Mouse (Mus musculus): ENCODE results near the gene Hoxd10. TPM values are rescaled to one million over a fixed set of nuclear protein-coding genes. Genes with fewer than 3 reads are reported as not detected.

Hoxd10 gene
- polyA plus RNA-seq, 1 experiment: not detected

DNA sequence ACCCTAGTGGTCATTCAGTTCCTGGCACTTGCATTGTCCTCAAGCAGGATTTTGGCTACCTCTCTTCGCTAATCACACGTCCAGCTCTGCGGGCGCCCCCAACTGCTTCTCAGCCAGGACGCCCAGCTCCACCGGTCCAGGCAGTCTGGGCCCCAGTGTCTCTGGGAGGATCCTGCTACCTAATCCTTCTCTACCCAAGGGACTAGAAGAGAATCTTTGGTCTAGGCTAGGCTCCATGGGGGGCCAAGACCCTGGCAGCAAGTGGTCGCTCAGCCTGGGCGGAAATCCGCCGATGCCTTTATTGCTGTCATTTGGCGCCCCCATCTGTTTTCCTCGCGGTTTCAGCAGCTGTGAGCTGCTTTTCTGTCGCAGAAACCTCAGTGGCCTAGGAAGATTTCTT, 30.0 kb upstream of the Hoxd10 start:
- 1% methylated on average over 14 of the region's 14 CpGs for WGBS
- H3K4me1 ChIP-seq (ENCODE audit: control insufficient read depth, insufficient read depth, low read length): no peaks in the 10 kb centered on the region
- TF ChIP-seq POLR2A (IDR thresholded peaks at IDR 0.05; ENCODE audit: insufficient read depth, low read depth, low read length) (no peak), CTCF (IDR thresholded peaks at IDR 0.05; ENCODE audit: insufficient read depth, low read depth, low read length) (peak; percentile 66)
- H3K4me3 ChIP-seq (ENCODE audit: insufficient read depth, low read depth, low read length): no peak overlapping the region
- no peak overlapping the region for H3K27ac ChIP-seq (ENCODE audit: insufficient read depth, low read depth, low read length)

DNA sequence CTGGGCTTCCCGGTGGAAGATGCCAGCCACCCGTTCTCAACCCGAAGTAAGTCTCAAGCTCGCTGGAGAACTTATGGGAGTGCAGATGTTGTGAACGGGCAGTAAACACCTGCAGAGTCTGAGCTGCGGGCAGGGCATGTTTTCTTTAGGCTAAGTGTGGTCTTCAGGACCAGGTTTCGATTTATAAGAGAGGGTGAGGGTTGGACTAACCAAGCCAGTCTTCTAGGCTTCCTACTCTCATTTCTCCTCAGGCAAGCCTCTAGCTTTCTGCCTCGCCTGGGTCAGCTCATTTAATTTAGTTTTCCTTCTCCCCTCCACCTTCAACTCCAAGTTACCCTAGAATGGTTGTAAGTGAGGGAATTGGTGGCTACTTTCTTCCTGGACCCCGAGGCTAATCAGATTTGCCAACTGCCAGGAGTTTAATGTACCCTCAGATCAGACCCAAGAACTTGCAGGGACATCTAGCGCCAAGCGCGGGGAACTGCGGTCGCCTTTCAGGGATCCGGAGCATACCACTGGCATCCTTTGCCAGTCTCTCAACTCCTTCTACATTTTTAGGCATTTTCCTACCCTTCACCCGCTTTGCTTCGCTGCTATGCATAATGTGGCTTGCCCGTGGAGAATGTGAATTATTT, 28.3 kb upstream of the Hoxd10 start:
- Histone ChIP-seq H3K4me3 (ENCODE audit: insufficient read depth, low read depth, low read length) (no peak overlapping the region), H3K4me1 (ENCODE audit: control insufficient read depth, insufficient read depth, low read length) (no peaks in the 10 kb centered on the region), H3K27ac (ENCODE audit: insufficient read depth, low read depth, low read length) (no peak overlapping the region)
- no peak for TF ChIP-seq POLR2A (IDR thresholded peaks at IDR 0.05; ENCODE audit: insufficient read depth, low read depth, low read length)
- peak; percentile 83 for TF ChIP-seq CTCF (IDR thresholded peaks at IDR 0.05; ENCODE audit: insufficient read depth, low read depth, low read length)
- 5% methylated on average over 18 of the region's 18 CpGs for WGBS

- Histone ChIP-seq H3K27ac (ENCODE audit: insufficient read depth, low read depth, low read length) (no peak overlapping the region), H3K4me3 (ENCODE audit: insufficient read depth, low read depth, low read length) (no peak overlapping the region), H3K4me1 (ENCODE audit: control insufficient read depth, insufficient read depth, low read length) (no peaks in the 10 kb centered on the region)
- 4% methylated on average over 7 of the region's 7 CpGs for WGBS
- no peak for TF ChIP-seq POLR2A (IDR thresholded peaks at IDR 0.05; ENCODE audit: insufficient read depth, low read depth, low read length)
- no peak for TF ChIP-seq CTCF (IDR thresholded peaks at IDR 0.05; ENCODE audit: insufficient read depth, low read depth, low read length)
These were observed 25.3 kb upstream of the Hoxd10 start for GRCm38 (mm10) chr2:74666411-74666810.

- Histone ChIP-seq H3K4me1 (ENCODE audit: control insufficient read depth, insufficient read depth, low read length) (no peaks in the 10 kb centered on the region), H3K4me3 (ENCODE audit: insufficient read depth, low read depth, low read length) (no peak overlapping the region), H3K27ac (ENCODE audit: insufficient read depth, low read depth, low read length) (no peak overlapping the region)
- TF ChIP-seq CTCF (IDR thresholded peaks at IDR 0.05; ENCODE audit: insufficient read depth, low read depth, low read length) (no peak), POLR2A (IDR thresholded peaks at IDR 0.05; ENCODE audit: insufficient read depth, low read depth, low read length) (no peak)
- WGBS: 4% methylated on average over 36 of the region's 36 CpGs
These were observed 24.4 kb upstream of the Hoxd10 start for GRCm38 (mm10) chr2:74667191-74667841.

DNA sequence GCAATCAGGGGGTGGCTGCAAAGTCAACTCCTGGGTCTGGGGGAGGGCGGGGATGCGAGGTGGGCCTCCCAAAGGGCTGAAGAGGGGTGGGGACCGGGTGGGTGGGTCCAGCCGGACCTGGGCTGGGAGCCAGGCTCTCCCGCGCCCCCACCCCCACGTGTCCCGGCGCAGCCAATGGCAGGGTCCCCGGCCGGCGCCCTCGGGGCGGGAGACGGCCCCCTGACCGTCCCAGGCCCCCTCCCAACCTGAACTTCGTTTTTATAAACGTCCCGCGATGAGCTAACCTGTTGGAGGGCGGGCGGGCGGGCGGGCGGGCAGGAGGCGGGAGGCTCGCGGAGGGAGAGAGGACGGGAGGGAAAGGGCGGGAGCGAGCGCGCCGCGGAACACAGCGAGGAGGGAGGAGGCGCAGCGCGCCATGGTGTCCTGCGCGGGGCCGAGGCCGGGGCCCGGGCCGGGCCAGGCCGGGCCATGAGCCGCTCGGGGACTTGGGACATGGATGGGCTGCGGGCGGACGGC, 23.8 kb upstream of the Hoxd10 start, which contains the start of gene Hoxd13:
Gene Hoxd13 (plus strand): TSS at position 469 of the 516 bp plus-strand sequence.
- no peak within 1 kb of the TSS; the same call in 1 of the 2 replicates for H3K4me3 ChIP-seq (ENCODE audit: insufficient read depth, low read depth, low read length)
- 2% methylated on average over 39 of the region's 51 CpGs for WGBS
- TF ChIP-seq POLR2A (IDR thresholded peaks at IDR 0.05; ENCODE audit: insufficient read depth, low read depth, low read length): no peak
- TF ChIP-seq CTCF (IDR thresholded peaks at IDR 0.05; ENCODE audit: insufficient read depth, low read depth, low read length): no peak
- no peak within 1 kb of the TSS for H3K27ac ChIP-seq (ENCODE audit: insufficient read depth, low read depth, low read length)
- peaks cover 4% of the 10 kb centered on the region for H3K4me1 ChIP-seq (ENCODE audit: control insufficient read depth, insufficient read depth, low read length)

DNA sequence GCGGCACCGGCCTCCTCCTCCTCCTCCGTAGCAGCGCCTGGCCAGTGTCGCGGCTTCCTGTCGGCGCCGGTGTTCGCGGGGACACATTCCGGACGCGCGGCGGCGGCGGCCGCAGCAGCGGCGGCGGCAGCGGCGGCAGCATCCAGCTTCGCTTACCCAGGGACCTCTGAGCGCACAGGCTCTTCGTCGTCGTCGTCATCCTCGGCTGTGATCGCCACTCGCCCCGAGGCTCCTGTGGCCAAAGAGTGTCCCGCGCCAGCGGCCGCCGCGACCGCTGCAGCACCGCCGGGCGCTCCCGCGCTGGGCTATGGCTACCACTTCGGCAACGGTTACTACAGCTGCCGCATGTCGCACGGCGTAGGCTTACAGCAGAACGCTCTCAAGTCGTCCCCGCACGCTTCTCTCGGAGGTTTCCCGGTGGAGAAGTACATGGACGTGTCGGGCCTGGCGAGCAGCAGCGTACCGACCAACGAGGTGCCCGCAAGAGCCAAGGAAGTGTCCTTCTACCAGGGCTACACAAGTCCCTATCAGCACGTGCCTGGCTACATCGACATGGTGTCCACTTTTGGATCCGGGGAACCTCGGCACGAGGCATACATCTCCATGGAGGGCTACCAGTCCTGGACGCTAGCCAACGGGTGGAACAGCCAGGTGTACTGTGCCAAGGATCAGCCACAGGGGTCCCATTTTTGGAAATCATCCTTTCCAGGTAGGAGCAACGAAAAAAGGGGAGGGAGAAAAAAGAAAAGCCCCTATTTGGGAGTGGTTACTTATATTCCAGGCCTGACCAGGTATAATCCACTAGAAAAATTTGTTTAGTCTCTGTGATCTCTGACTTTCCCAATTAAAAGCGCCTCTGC, 23.1 kb upstream of the Hoxd10 start:
- no peak overlapping the region; the same call in 1 of the 2 replicates for H3K4me3 ChIP-seq (ENCODE audit: insufficient read depth, low read depth, low read length)
- 1% methylated on average over 74 of the region's 74 CpGs for WGBS
- H3K27ac ChIP-seq (ENCODE audit: insufficient read depth, low read depth, low read length): no peak overlapping the region
- TF ChIP-seq POLR2A (IDR thresholded peaks at IDR 0.05; ENCODE audit: insufficient read depth, low read depth, low read length) (no peak), CTCF (IDR thresholded peaks at IDR 0.05; ENCODE audit: insufficient read depth, low read depth, low read length) (no peak)
- H3K4me1 ChIP-seq (ENCODE audit: control insufficient read depth, insufficient read depth, low read length): peaks cover 5% of the 10 kb centered on the region

- WGBS: 1% methylated on average over 3 of the region's 3 CpGs
- Histone ChIP-seq H3K4me3 (ENCODE audit: insufficient read depth, low read depth, low read length) (no peak overlapping the region), H3K27ac (ENCODE audit: insufficient read depth, low read depth, low read length) (no peak overlapping the region), H3K4me1 (ENCODE audit: control insufficient read depth, insufficient read depth, low read length) (peaks cover 5% of the 10 kb centered on the region)
- TF ChIP-seq CTCF (IDR thresholded peaks at IDR 0.05; ENCODE audit: insufficient read depth, low read depth, low read length) (no peak), POLR2A (IDR thresholded peaks at IDR 0.05; ENCODE audit: insufficient read depth, low read depth, low read length) (no peak)
These were observed 22.5 kb upstream of the Hoxd10 start for GRCm38 (mm10) chr2:74669230-74669578.

- no peak for TF ChIP-seq POLR2A (IDR thresholded peaks at IDR 0.05; ENCODE audit: insufficient read depth, low read depth, low read length)
- no peak for TF ChIP-seq CTCF (IDR thresholded peaks at IDR 0.05; ENCODE audit: insufficient read depth, low read depth, low read length)
- no peak overlapping the region for H3K27ac ChIP-seq (ENCODE audit: insufficient read depth, low read depth, low read length)
- WGBS: 4% methylated on average over 14 of the region's 14 CpGs
- no peak overlapping the region for H3K4me3 ChIP-seq (ENCODE audit: insufficient read depth, low read depth, low read length)
- H3K4me1 ChIP-seq (ENCODE audit: control insufficient read depth, insufficient read depth, low read length): peaks cover 5% of the 10 kb centered on the region
These were observed 22.0 kb upstream of the Hoxd10 start for GRCm38 (mm10) chr2:74669650-74670235.
